Mouse (Mus musculus) adrenal gland, postnatal 25 days (tissue): ENCODE measurements around the gene Tsga10ip. TPM values are rescaled to one million over a fixed set of nuclear protein-coding genes. Genes with fewer than 3 reads are reported as not detected.

Experiments used
- DNase-seq: peaks from one replicate; pipeline ENCODE4 v3.0.0; 2021; ENCODE audit warnings: mixed read lengths
- total RNA-seq: library from RNA; stranded (reverse); gene quantifications from 2 replicates; pipeline ENCODE4 v1.2.3, GENCODE M21; 2021

Tsga10ip gene
- total RNA-seq, 1 experiment from 2014 or later: not detected

GRCm38 (mm10) chr19:5341360-5341759, 61.0 kb downstream of the Tsga10ip start:
- no peak for DNase-seq

Other genes with a start within 250 kb of the Tsga10ip start
- 18.0 and 26.9 TPM in 2 replicates for gene Pacs1, start 129.4 kb downstream of the Tsga10ip start, total RNA-seq
- 175 and 194 TPM in 2 replicates for gene Sf3b2, start 107.1 kb downstream of the Tsga10ip start, total RNA-seq
- gene Gal3st3, start 104.2 kb downstream of the Tsga10ip start, total RNA-seq: not detected in 2 replicates
- not detected in 2 replicates for gene Catsper1, start 66.8 kb downstream of the Tsga10ip start, total RNA-seq
- 1.6 TPM in 1 of 2 replicates, not detected in the other for gene Cst6, start 53.0 kb downstream of the Tsga10ip start, total RNA-seq
- 25.0 and 25.1 TPM in 2 replicates for gene Eif1ad, start 35.8 kb downstream of the Tsga10ip start, total RNA-seq
- 148 and 160 TPM in 2 replicates for gene Banf1, start 35.4 kb downstream of the Tsga10ip start, total RNA-seq
- gene Sart1, start 13.8 kb downstream of the Tsga10ip start, total RNA-seq: 49.8 and 93.4 TPM in 2 replicates
- gene Drap1, start 22.5 kb upstream of the Tsga10ip start, total RNA-seq: 182 and 221 TPM in 2 replicates
- gene AI837181, start 22.6 kb upstream of the Tsga10ip start, total RNA-seq: 43.1 and 51.1 TPM in 2 replicates
- not detected in 2 replicates for gene Fosl1, start 45.0 kb upstream of the Tsga10ip start, total RNA-seq
- gene Ccdc85b, start 55.4 kb upstream of the Tsga10ip start, total RNA-seq: 7.2 and 10.9 TPM in 2 replicates
- gene Fibp, start 58.1 kb upstream of the Tsga10ip start, total RNA-seq: 53.7 and 100 TPM in 2 replicates
- gene Ctsw, start 66.0 kb upstream of the Tsga10ip start, total RNA-seq: not detected in 2 replicates
- 55.5 and 56.3 TPM in 2 replicates for gene Efemp2, start 71.4 kb upstream of the Tsga10ip start, total RNA-seq
- 31.1 and 35.0 TPM in 2 replicates for gene Mus81, start 85.9 kb upstream of the Tsga10ip start, total RNA-seq
- gene Cfl1, start 87.9 kb upstream of the Tsga10ip start, total RNA-seq: 625 and 632 TPM in 2 replicates
- gene 1700020D05Rik, start 101.3 kb upstream of the Tsga10ip start, total RNA-seq: 2.2 and 3.7 TPM in 2 replicates
- 13.1 and 18.4 TPM in 2 replicates for gene Snx32, start 108.0 kb upstream of the Tsga10ip start, total RNA-seq
- not detected in 2 replicates for gene Ovol1, start 158.1 kb upstream of the Tsga10ip start, total RNA-seq
- 13.1 and 16.4 TPM in 2 replicates for gene Ap5b1, start 165.5 kb upstream of the Tsga10ip start, total RNA-seq
- 97.8 and 144 TPM in 2 replicates for gene Rnaseh2c, start 199.3 kb upstream of the Tsga10ip start, total RNA-seq
- 74.6 and 86.3 TPM in 2 replicates for gene Kat5, start 207.7 kb upstream of the Tsga10ip start, total RNA-seq
- 96.3 and 101 TPM in 2 replicates for gene Rela, start 235.0 kb upstream of the Tsga10ip start, total RNA-seq